Mouse (Mus musculus) C2C12 (cell line): ENCODE data around the gene Rrp15. TPM values are rescaled to one million over a fixed set of nuclear protein-coding genes. Genes with fewer than 3 reads are reported as not detected.
A peak's percentile ranks its signal among the peaks of the same experiment; 100 is the strongest.
"Not testable (repeated sequence)": the region's sequence is repeated elsewhere in the genome, so short reads cannot be mapped to it uniquely, and the experiment has no call there.

ENCODE experiments used
- H3K27me3 ChIP-seq: one replicate; pipeline ENCODE4 v1.6.1; 2011; ENCODE audit not compliant: control insufficient read depth, insufficient read depth, insufficient read length
- H3K36me3 ChIP-seq: one replicate; pipeline ENCODE4 v1.6.1; 2011; ENCODE audit not compliant: control insufficient read depth, insufficient read depth
- H3K4me3 ChIP-seq: one replicate; pipeline ENCODE4 v1.5.1; 2011; ENCODE audit warnings: mild to moderate bottlenecking, control low read depth; ENCODE audit not compliant: poor library complexity, insufficient read depth, severe bottlenecking
- H3K79me2 ChIP-seq: one replicate; pipeline ENCODE4 v1.6.1; 2011; ENCODE audit not compliant: control insufficient read depth, insufficient read depth
- H3K79me3 ChIP-seq: one replicate; pipeline ENCODE4 v1.6.1; 2011; ENCODE audit warnings: low read depth, control low read depth
- H3ac ChIP-seq: one replicate; pipeline ENCODE3; 2011; ENCODE audit warnings: low read depth; ENCODE audit not compliant: control insufficient read depth, insufficient read length
- CEBPB ChIP-seq: IDR thresholded peaks from one replicate; pipeline ENCODE4 v1.6.1; 2011; ENCODE audit warnings: low read depth, mild to moderate bottlenecking, control low read depth, moderate library complexity
- CTCF ChIP-seq: IDR thresholded peaks from one replicate; pipeline ENCODE4 v1.5.1; 2011; ENCODE audit not compliant: control insufficient read depth, insufficient read depth, insufficient read length
- FOSL1 ChIP-seq: IDR thresholded peaks from one replicate; pipeline ENCODE4 v1.8.0; 2011; ENCODE audit warnings: mild to moderate bottlenecking, low read length; ENCODE audit not compliant: poor library complexity, insufficient read depth, severe bottlenecking
- MAX ChIP-seq: IDR thresholded peaks from one replicate; pipeline ENCODE4 v1.6.1; 2011; ENCODE audit warnings: mild to moderate bottlenecking, control low read depth
- MYOD1 ChIP-seq: IDR thresholded peaks from one replicate; pipeline ENCODE4 v1.6.1; 2011; ENCODE audit warnings: low read depth; ENCODE audit not compliant: control insufficient read depth, insufficient read length
- MYOG ChIP-seq: IDR thresholded peaks from one replicate; pipeline ENCODE4 v1.6.1; 2011; ENCODE audit not compliant: control insufficient read depth, insufficient read length; ENCODE audit errors: extremely low read depth
- USF1 ChIP-seq: IDR thresholded peaks from one replicate; pipeline ENCODE4 v1.6.1; 2011; ENCODE audit warnings: low read depth, mild to moderate bottlenecking, control low read depth, moderate library complexity
- polyA plus RNA-seq: library from polyadenylated mRNA; unstranded; fragments of >200 nt; fragmentation: generic; extraction: Trizol; gene quantifications from one replicate; pipeline ENCODE4 v1.2.1, GENCODE M21; 2012; ENCODE audit warnings: missing spikeins

Gene Rrp15
- polyA plus RNA-seq, 1 experiment: 31.0 TPM

DNA sequence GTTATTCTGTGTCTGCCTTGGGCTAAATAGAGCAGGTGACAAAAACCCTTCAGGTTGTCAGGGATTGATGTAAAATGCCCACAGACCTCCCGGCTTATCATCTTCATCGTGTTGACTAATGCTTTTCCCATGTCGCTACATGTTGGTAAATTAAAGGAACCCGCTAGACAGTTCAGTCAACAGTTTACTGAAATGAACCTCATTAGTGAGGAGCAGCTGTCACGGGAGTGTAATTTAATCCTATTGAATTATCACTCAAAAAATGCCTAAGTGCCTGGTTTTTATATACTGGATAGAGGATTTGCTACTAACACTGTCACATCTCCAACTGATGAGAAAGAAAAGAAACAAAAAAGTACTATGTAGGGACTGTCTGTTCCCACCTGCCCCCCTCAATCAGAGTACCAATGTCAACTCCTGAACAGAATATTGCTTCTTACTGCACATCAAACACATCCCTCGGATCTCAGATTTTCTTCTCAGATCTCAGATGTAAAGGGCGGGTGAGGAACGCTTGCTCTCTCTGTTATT, 23.5 kb upstream of the Rrp15 start:
- H3K79me3 ChIP-seq: no peaks in the 10 kb centered on the region
- H3K4me3 ChIP-seq: no peak overlapping the region
- no peak overlapping the region for H3ac ChIP-seq
- no peaks in the 10 kb centered on the region for H3K79me2 ChIP-seq
- no peaks in the 10 kb centered on the region for H3K36me3 ChIP-seq
- TF ChIP-seq MYOD1: peak; percentile 10
- TF ChIP-seq CTCF: no peak
- no peak for TF ChIP-seq USF1
- no peak for TF ChIP-seq MYOG
- no peak for TF ChIP-seq CEBPB
- TF ChIP-seq FOSL1: no peak
- no peaks in the 10 kb centered on the region for H3K27me3 ChIP-seq

DNA sequence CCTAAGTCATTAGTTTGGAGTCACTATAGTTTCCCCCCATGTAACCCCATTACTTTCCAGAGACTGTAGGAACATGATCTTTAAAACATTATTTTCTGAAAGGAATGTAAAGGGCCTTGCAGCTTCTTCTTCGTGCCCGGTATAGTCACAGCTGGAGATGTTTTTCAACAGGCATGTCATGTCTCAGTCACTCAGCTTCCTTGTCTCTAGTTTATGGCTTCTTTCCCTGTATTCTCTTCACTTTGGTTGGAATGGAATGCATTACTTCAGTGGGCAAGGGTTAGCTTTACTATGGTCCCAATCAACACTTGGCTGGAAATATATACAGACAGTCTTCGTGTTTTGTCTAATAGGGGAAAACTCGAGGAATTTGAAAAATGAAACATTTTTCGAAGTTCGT, 22.8 kb upstream of the Rrp15 start:
- TF ChIP-seq USF1 (no peak), FOSL1 (no peak), MYOG (no peak), MYOD1 (no peak), MAX (no peak), CTCF (no peak), CEBPB (no peak)
- no peaks in the 10 kb centered on the region for H3K79me3 ChIP-seq
- no peaks in the 10 kb centered on the region for H3K36me3 ChIP-seq
- no peak overlapping the region for H3ac ChIP-seq
- H3K27me3 ChIP-seq: no peaks in the 10 kb centered on the region
- H3K4me3 ChIP-seq: no peak overlapping the region
- no peaks in the 10 kb centered on the region for H3K79me2 ChIP-seq

DNA sequence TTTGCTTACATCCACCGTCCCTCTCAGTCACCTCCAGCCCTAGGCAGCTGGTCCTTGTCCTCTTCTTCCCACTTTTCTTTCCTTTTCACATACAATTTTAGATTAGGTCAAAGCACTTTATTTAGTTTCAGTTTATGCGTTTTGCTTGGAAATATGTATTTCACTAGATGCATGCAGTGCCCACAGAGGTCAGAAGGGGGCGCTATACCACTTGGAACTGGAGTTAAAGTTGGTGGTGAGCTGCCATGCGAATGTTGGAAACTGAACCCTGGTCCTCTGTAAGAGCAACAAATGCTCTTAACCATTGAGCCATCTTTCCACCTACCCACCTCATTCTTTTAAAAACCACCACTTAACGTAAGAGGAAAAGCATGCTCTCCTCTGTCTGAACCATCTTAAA, 21.5 kb upstream of the Rrp15 start:
- H3K4me3 ChIP-seq: no peak overlapping the region
- no peak for TF ChIP-seq FOSL1
- no peak for TF ChIP-seq CEBPB
- TF ChIP-seq USF1: no peak
- TF ChIP-seq CTCF: no peak
- TF ChIP-seq MAX: no peak
- TF ChIP-seq MYOD1: no peak
- H3K27me3 ChIP-seq: no peaks in the 10 kb centered on the region
- no peaks in the 10 kb centered on the region for H3K36me3 ChIP-seq
- H3K79me3 ChIP-seq: no peaks in the 10 kb centered on the region
- no peaks in the 10 kb centered on the region for H3K79me2 ChIP-seq
- H3ac ChIP-seq: no peak overlapping the region

DNA sequence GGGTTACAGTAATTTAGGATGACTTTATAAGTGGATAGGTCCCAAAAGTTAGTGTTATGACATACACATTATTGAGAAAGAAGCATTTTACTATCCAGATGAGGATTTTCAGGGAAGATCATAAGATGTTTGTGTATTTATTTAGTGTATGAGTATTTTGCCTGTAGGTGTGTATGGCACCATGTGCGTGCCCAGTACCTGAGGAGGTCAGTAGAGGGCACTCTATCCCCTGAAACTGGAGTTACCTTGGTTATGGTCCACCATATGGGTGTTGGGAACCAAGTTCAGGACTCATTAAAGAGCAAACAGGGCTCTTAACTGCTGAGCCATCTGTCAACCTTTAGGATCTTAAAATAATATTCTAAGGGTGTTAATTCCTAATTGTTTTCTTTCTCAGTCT, 19.2 kb upstream of the Rrp15 start:
- no peak overlapping the region for H3K4me3 ChIP-seq
- no peaks in the 10 kb centered on the region for H3K36me3 ChIP-seq
- TF ChIP-seq MAX (no peak), FOSL1 (no peak), CEBPB (no peak)

DNA sequence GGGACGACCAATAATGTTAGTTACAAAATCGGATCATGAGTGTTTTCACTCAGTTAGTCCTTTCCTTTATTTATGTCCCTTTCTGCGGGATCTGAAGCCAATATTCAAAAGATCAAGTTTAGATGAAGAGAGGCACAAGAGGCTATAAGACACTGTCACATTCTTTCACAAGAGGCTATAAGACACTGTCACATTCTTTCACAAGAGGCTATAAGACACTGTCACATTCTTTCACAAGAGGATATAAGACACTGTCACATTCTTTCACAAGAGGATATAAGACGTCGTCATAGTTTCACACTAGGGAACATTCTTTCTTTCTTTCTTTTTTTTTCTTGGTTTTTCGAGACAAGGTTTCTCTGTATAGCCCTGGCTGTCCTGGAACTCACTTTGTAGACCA, 14.3 kb upstream of the Rrp15 start:
- H3K4me3 ChIP-seq, H3K27me3 ChIP-seq, H3K79me2 ChIP-seq, H3ac ChIP-seq, H3K36me3 ChIP-seq, H3K79me3 ChIP-seq: not testable (repeated sequence)

More for the DNA sequence above, 19.2 kb upstream of the Rrp15 start:
- H3ac ChIP-seq: no peak overlapping the region
- H3K27me3 ChIP-seq: no peaks in the 10 kb centered on the region
- no peaks in the 10 kb centered on the region for H3K79me2 ChIP-seq
- no peaks in the 10 kb centered on the region for H3K79me3 ChIP-seq

DNA sequence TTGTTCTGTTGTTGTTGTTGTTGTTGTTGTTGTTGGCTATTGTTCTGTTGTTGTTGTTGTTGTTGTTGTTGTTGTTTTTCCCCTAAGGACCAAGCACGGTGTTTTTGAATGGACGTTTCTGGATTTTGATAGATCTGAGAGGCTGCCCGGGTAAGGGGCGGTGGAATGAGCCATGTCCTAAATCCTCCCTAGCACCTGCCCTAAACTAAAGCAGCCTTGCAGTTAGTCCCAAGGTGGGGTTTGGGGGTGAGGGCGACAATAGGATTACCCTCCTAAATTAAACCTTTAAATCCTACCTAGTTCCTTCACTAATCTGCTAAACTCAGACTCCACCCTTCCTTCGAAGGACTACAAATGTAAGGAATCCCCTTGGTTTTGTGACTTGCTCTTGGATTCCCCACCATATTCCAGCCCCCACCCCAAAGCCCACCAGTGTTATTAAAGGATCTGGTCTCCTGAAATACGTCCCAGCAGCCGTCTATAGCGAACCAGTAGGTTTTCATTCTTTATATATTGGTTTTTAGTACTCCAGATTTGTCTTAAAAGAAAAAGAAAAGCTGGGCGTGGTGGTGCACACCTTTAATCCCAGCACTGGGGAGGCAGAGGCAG, 621 bp upstream of the Rrp15 start:
- TF ChIP-seq FOSL1 (no peak), CEBPB (no peak), MYOD1 (no peak), MYOG (no peak), USF1 (no peak), MAX (no peak), CTCF (no peak)
- Histone ChIP-seq H3K4me3 (peak overlapping the region; percentile 77), H3ac (peak overlapping the region; percentile 73), H3K79me2 (peaks cover 53% of the 10 kb centered on the region), H3K36me3 (peaks cover 16% of the 10 kb centered on the region), H3K27me3 (no peaks in the 10 kb centered on the region), H3K79me3 (peaks cover 42% of the 10 kb centered on the region)
